Mouse (Mus musculus) neural tube, embryonic 14.5 days (tissue): ENCODE data around the gene Slc25a4. TPM values are rescaled to one million over a fixed set of nuclear protein-coding genes. Genes with fewer than 3 reads are reported as not detected.

Experiments used
- ATAC-seq: fragments of 200-750 bp; cut with Nextera tagmentation; 2 replicates; pipeline ENCODE4 v1.8.0; 2017; ENCODE audit warnings: low read depth, mild to moderate bottlenecking, moderate TSS enrichment, moderate library complexity
- H3K27ac ChIP-seq: fragments of 300-500 bp; sonication (generic); 2 replicates; pipeline ENCODE4 v1.5.1; 2014; ENCODE audit warnings: low read depth, mild to moderate bottlenecking, control low read depth, low read length, moderate library complexity, mixed read lengths
- H3K27me3 ChIP-seq: fragments of 300-500 bp; sonication (generic); 2 replicates; pipeline ENCODE4 v1.6.1; 2014; ENCODE audit warnings: low read length; ENCODE audit not compliant: control insufficient read depth, insufficient read depth
- H3K36me3 ChIP-seq: fragments of 300-500 bp; sonication (generic); 2 replicates; pipeline ENCODE4 v1.6.1; 2014; ENCODE audit warnings: low read length, mixed read lengths; ENCODE audit not compliant: control insufficient read depth, insufficient read depth
- H3K4me1 ChIP-seq: fragments of 300-500 bp; sonication (generic); 2 replicates; pipeline ENCODE4 v1.6.1; 2014; ENCODE audit warnings: low read length; ENCODE audit not compliant: control insufficient read depth, insufficient read depth
- H3K4me2 ChIP-seq: fragments of 300-500 bp; sonication (generic); 2 replicates; pipeline ENCODE4 v1.6.1; 2014; ENCODE audit warnings: mild to moderate bottlenecking, low read depth, low read length, control low read depth
- H3K4me3 ChIP-seq: fragments of 300-500 bp; sonication (generic); 2 replicates; pipeline ENCODE4 v1.5.1; 2014; ENCODE audit warnings: low read depth, low read length, control low read depth, mixed read lengths
- H3K9ac ChIP-seq: fragments of 300-500 bp; sonication (generic); replicated peaks from 2 replicates; pipeline ENCODE4 v1.6.1; 2014; ENCODE audit warnings: low read depth, mild to moderate bottlenecking, control low read depth, low read length, mixed read lengths
- H3K9me3 ChIP-seq: fragments of 300-500 bp; sonication (generic); 2 replicates; pipeline ENCODE4 v1.6.1; 2016; ENCODE audit warnings: low read length; ENCODE audit not compliant: control insufficient read depth
- WGBS: fragments of 180-500 bp; shearing (Covaris S2); extraction: QIAGEN DNeasy Blood & Tissue Kit; methylation state at CpG from one replicate; pipeline ENCODE4 v1.1.7; 2014; 5-methylcytosine and 5-hydroxymethylcytosine counted together
- polyA plus RNA-seq: library from polyadenylated mRNA; unstranded; fragments of >200 nt; fragmentation: Nextera tagmentation; extraction: Ambion mirVana; gene quantifications from 2 replicates; pipeline ENCODE4 v1.2.1, GENCODE M21; 2014

Slc25a4 gene
- polyA plus RNA-seq, 1 experiment from 2014 or later = 1,036 TPM

- H3K27ac ChIP-seq = peak overlapping the region; percentile 98
- WGBS = 6% methylated on average over 13 of the region's 13 CpGs
Observed at GRCm38 (mm10) chr8:46211611-46212071, 557 bp upstream of the Slc25a4 start.

DNA sequence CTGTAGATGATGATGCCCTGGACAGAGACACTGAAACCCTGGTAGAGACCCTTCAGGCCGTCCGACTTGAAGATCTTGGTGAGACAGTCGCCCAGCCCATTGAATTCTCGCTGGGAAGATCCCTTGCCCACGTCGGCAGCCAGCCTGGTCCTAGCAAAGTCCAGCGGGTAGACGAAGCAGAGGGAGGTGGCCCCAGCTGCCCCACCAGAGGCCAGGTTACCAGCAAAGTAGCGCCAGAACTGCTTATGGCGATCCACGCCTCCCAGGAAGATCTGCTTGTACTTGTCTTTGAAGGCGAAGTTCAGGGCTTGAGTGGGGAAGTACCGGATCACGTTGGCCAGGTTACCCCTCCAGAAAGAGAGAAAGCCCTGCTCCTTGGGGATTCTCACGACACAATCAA is 2.0 kb downstream of the Slc25a4 start:
- WGBS = 82% methylated on average over 15 of the region's 15 CpGs
- Histone ChIP-seq H3K4me1 (peaks cover 21% of the 10 kb centered on the region), H3K9me3 (no peaks in the 10 kb centered on the region), H3K27me3 (no peaks in the 10 kb centered on the region), H3K9ac (no peak overlapping the region), H3K27ac (no peak overlapping the region), H3K4me2 (peak overlapping the region; percentile 83), H3K4me3 (peak overlapping the region; percentile 82), H3K36me3 (peaks cover 42% of the 10 kb centered on the region; the same call in 1 of the 2 replicates)
- ATAC-seq = no peak

More at GRCm38 (mm10) chr8:46211611-46212071, 557 bp upstream of the Slc25a4 start:
- Histone ChIP-seq H3K4me3 (peak overlapping the region; percentile 82), H3K4me2 (peak overlapping the region; percentile 83), H3K9ac (peak overlapping the region; percentile 80), H3K36me3 (peaks cover 22% of the 10 kb centered on the region; the same call in 1 of the 2 replicates), H3K9me3 (no peaks in the 10 kb centered on the region), H3K4me1 (peaks cover 21% of the 10 kb centered on the region), H3K27me3 (no peaks in the 10 kb centered on the region)
- 0 out of 2 replicates have a peak, but pooled peaks have one; percentile 2 for ATAC-seq

DNA sequence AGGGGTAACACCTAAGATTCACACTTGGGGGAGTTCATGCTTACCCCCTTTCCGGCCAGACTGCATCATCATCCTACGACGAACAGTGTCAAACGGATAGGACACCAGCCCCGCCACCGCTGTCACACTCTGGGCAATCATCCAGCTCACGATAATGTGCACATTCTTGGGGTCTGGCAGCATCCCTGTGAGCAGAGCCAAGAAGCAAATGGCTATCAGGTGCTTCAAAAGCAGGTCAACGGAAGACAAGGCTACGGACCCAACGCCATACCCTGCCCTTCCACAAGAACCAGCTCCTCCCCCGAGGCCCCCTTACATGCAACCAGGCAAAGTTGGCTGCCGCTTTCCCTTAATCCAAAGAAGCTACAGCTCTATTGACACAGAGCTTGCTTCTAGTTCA is 2.7 kb downstream of the Slc25a4 start:
- H3K27me3 ChIP-seq = no peaks in the 10 kb centered on the region
- H3K4me1 ChIP-seq = peaks cover 21% of the 10 kb centered on the region
- H3K9ac ChIP-seq = 0 out of 2 replicates have a peak overlapping the region, but pooled peaks have one; percentile 0
- H3K9me3 ChIP-seq = no peaks in the 10 kb centered on the region
- ATAC-seq = no peak
- H3K36me3 ChIP-seq = peaks cover 47% of the 10 kb centered on the region
- WGBS = 69% methylated on average over 12 of the region's 12 CpGs
- H3K4me3 ChIP-seq = peak overlapping the region; percentile 82; the same call in 1 of the 2 replicates
- H3K27ac ChIP-seq = no peak overlapping the region
- peak overlapping the region; percentile 83 for H3K4me2 ChIP-seq

DNA sequence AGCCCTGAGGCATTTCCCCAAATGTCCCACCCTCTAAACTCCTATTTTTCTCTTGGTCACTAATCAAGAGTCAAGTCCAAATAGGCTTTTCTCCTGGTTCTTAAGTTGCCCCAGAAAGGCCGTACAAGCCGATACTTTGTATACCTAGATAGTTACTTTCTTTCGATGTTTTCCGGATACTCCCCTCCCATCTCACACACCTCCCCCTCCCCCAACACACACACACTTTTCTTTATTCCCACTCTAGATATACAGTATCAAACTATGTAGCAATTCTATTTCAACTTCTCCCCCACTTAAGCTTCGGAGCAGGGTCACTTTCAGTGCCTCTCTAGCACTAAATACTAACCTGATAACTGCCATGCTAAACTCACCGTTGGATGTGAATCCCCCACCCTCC is 5.0 kb downstream of the Slc25a4 start:
- Histone ChIP-seq H3K9me3 (no peaks in the 10 kb centered on the region), H3K27ac (no peak overlapping the region), H3K4me1 (peaks cover 21% of the 10 kb centered on the region), H3K27me3 (no peaks in the 10 kb centered on the region), H3K4me2 (no peak overlapping the region), H3K9ac (no peak overlapping the region), H3K36me3 (peaks cover 51% of the 10 kb centered on the region), H3K4me3 (no peak overlapping the region)
- ATAC-seq = no peak
- 94% methylated on average over 6 of the region's 6 CpGs for WGBS

- Histone ChIP-seq H3K36me3 (peaks cover 51% of the 10 kb centered on the region), H3K4me2 (no peak overlapping the region), H3K4me1 (peaks cover 21% of the 10 kb centered on the region), H3K27ac (no peak overlapping the region), H3K9ac (no peak overlapping the region), H3K4me3 (no peak overlapping the region), H3K9me3 (no peaks in the 10 kb centered on the region), H3K27me3 (no peaks in the 10 kb centered on the region)
- no peak for ATAC-seq
- WGBS = 81% methylated on average over 9 of the region's 9 CpGs
Observed at GRCm38 (mm10) chr8:46204974-46205640, 6.0 kb downstream of the Slc25a4 start.

DNA sequence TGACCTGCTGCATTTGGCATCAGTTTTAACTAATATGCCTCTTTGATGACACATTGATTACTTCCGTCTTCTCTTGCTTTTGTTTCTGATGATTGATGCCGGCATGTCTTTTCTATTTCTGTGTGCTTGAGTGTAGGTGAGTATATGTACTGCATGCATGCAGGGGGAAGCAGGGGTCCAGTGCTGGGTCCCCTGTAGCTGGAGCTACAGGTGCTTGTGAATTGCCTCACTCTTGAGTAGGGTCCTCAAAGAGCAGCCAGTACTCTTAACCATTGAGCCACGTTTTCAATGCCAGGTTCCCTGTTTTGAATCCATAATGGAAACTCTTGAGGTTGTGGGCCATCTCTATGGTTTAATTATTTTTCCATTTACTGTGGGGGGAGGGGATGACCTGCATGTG is 6.8 kb downstream of the Slc25a4 start:
- Histone ChIP-seq H3K9ac (no peak overlapping the region), H3K4me2 (no peak overlapping the region), H3K36me3 (peaks cover 51% of the 10 kb centered on the region), H3K9me3 (no peaks in the 10 kb centered on the region), H3K4me1 (peaks cover 14% of the 10 kb centered on the region), H3K27ac (no peak overlapping the region), H3K4me3 (no peak overlapping the region), H3K27me3 (no peaks in the 10 kb centered on the region)
- no peak for ATAC-seq
- WGBS = 86% methylated on average over 3 of the region's 3 CpGs

DNA sequence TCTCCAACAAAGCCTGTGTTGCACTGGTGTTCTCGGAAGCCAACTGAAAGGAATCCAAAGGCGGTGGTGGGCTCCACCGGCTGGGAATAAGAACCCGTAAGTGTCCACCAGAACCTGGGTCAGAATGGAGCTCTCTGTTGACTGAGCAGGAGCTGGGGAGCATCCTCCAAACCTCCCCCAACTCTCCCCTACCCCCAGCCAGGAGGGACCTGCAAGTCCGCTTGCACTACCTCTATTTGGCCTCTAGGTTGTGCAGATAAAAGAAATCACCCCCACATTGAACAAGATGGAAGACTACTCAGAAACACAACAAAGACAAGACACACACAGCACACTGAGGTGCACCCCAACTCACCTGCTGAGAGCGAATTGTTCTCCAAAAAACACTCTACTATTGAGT is 8.7 kb downstream of the Slc25a4 start:
- ATAC-seq = no peak
- Histone ChIP-seq H3K27ac (no peak overlapping the region), H3K4me2 (no peak overlapping the region), H3K9me3 (no peaks in the 10 kb centered on the region), H3K36me3 (peaks cover 36% of the 10 kb centered on the region), H3K9ac (no peak overlapping the region), H3K27me3 (no peaks in the 10 kb centered on the region), H3K4me1 (no peaks in the 10 kb centered on the region), H3K4me3 (no peak overlapping the region)
- WGBS = 87% methylated on average over 6 of the region's 6 CpGs

DNA sequence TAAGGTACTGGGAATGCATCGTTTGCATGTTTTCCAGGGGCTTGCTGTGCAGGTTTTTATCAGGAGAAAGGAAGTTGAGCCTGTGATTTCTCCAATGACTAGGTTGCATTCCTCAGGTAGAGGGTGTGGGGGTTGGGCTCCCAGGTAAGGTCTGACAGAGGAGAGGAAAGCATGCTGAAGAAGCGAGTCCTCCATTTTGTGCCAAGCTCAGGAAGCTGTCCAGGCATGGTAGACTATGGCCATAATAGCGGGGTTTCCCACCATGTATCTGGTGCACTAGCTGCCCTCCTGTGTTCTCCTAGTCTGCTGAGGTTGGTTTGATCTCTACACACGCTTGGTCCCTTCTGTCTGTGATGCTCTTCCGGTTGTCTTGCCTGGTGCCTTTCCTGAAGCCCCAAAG is 13.4 kb downstream of the Slc25a4 start:
- no peaks in the 10 kb centered on the region; the same call in 1 of the 2 replicates for H3K36me3 ChIP-seq
- H3K9ac ChIP-seq = no peak overlapping the region
- 92% methylated on average over 5 of the region's 5 CpGs for WGBS
- ATAC-seq = no peak
- H3K27ac ChIP-seq = no peak overlapping the region
- H3K4me2 ChIP-seq = no peak overlapping the region
- no peaks in the 10 kb centered on the region for H3K9me3 ChIP-seq
- H3K4me1 ChIP-seq = no peaks in the 10 kb centered on the region
- no peak overlapping the region for H3K4me3 ChIP-seq
- no peaks in the 10 kb centered on the region for H3K27me3 ChIP-seq

GRCm38 (mm10) chr8:46196877-46197276 is 14.2 kb downstream of the Slc25a4 start:
- Histone ChIP-seq H3K4me3 (no peak overlapping the region), H3K27ac (no peak overlapping the region), H3K27me3 (no peaks in the 10 kb centered on the region), H3K36me3 (no peaks in the 10 kb centered on the region; the same call in 1 of the 2 replicates), H3K9me3 (no peaks in the 10 kb centered on the region), H3K9ac (no peak overlapping the region), H3K4me1 (no peaks in the 10 kb centered on the region), H3K4me2 (no peak overlapping the region)
- no peak for ATAC-seq
- WGBS = 93% methylated on average over 3 of the region's 3 CpGs
